Mouse (Mus musculus) heart, embryonic 16.5 days (tissue): ENCODE measurements at regions not wholly inside any gene's neighbourhood (a gene's known extent, or its start where the extent isn't known, plus 50 kb on each side); places are given as distances from the start of the nearest gene placed in this dataset.

Experiments
- ATAC-seq: fragments of 200-750 bp; cut with Nextera tagmentation; replicated peaks from 2 replicates; pipeline ENCODE4 v1.8.0; 2017; ENCODE audit warnings: moderate number of reproducible peaks; ENCODE audit not compliant: insufficient read depth, low FRiP score; ENCODE audit errors: extremely low read depth
- H3K27ac ChIP-seq: fragments of 300-500 bp; sonication (generic); 2 replicates; pipeline ENCODE4 v1.5.1; 2014; ENCODE audit warnings: mild to moderate bottlenecking, low read length, control low read depth, moderate library complexity
- H3K27me3 ChIP-seq: fragments of 300-500 bp; sonication (generic); 2 replicates; pipeline ENCODE4 v1.6.1; 2014; ENCODE audit warnings: low read length, mixed read lengths; ENCODE audit not compliant: control insufficient read depth, insufficient read depth
- H3K36me3 ChIP-seq: fragments of 300-500 bp; sonication (generic); 2 replicates; pipeline ENCODE4 v1.6.1; 2014; ENCODE audit not compliant: control insufficient read depth, insufficient read depth
- H3K4me1 ChIP-seq: fragments of 300-500 bp; sonication (generic); 2 replicates; pipeline ENCODE4 v1.6.1; 2014; ENCODE audit warnings: low read length, mixed read lengths; ENCODE audit not compliant: control insufficient read depth, insufficient read depth
- H3K4me2 ChIP-seq: fragments of 300-500 bp; sonication (generic); 2 replicates; pipeline ENCODE4 v1.6.1; 2014; ENCODE audit warnings: low read depth, mild to moderate bottlenecking, control low read depth, low read length
- H3K4me3 ChIP-seq: fragments of 300-500 bp; sonication (generic); 2 replicates; pipeline ENCODE4 v1.5.1; 2014; ENCODE audit warnings: mild to moderate bottlenecking, control low read depth, low read length
- H3K9ac ChIP-seq: fragments of 300-500 bp; sonication (generic); 2 replicates; pipeline ENCODE4 v1.6.1; 2014; ENCODE audit warnings: low read length, control low read depth
- H3K9me3 ChIP-seq: fragments of 300-500 bp; sonication (generic); replicated peaks from 2 replicates; pipeline ENCODE4 v1.6.1; 2016; ENCODE audit warnings: low read length; ENCODE audit not compliant: control insufficient read depth
- WGBS: fragments of 180-500 bp; shearing (Covaris S2); extraction: QIAGEN DNeasy Blood & Tissue Kit; methylation state at CpG from one replicate; pipeline ENCODE4 v1.1.7; 2014; 5-methylcytosine and 5-hydroxymethylcytosine counted together

GRCm38 (mm10) chr6:100939766-100940165 is 106.3 kb downstream of the Ppp4r2 start:
- Histone ChIP-seq H3K4me2 (no peak overlapping the region), H3K4me3 (no peak overlapping the region), H3K27ac (no peak overlapping the region), H3K9me3 (no peaks in the 10 kb centered on the region), H3K36me3 (no peaks in the 10 kb centered on the region), H3K4me1 (peaks cover 11% of the 10 kb centered on the region), H3K9ac (no peak overlapping the region), H3K27me3 (no peaks in the 10 kb centered on the region)
- no peak for ATAC-seq
- 89% methylated on average over 5 of the region's 5 CpGs for WGBS

DNA sequence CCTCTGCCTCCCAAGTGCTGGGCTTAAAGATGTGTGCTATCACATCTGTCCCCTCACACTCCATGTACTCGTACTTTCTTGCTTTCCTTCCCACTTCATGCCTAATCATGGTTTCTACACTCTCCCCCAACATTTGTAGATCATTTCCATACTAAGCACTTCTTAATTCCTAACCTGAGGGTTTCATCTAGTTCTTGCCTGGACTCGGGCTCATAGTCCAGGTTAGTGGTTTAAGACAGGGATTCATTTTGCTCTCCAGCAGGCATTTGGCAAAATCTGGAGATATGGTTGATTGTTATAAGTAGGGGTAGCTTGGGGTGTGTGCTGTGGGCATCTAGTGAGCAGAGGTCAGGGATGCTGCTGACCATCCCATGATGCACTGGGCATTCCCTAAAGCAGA is 108.3 kb downstream of the Ppp4r2 start:
- peaks cover 11% of the 10 kb centered on the region for H3K4me1 ChIP-seq
- no peak overlapping the region for H3K4me3 ChIP-seq
- no peak overlapping the region for H3K9ac ChIP-seq
- 63% methylated on average over 2 of the region's 2 CpGs for WGBS
- ATAC-seq: no peak
- H3K4me2 ChIP-seq: no peak overlapping the region
- no peaks in the 10 kb centered on the region for H3K36me3 ChIP-seq
- no peak overlapping the region for H3K27ac ChIP-seq
- no peaks in the 10 kb centered on the region for H3K27me3 ChIP-seq
- H3K9me3 ChIP-seq: no peaks in the 10 kb centered on the region

- no peak overlapping the region for H3K27ac ChIP-seq
- no peak for ATAC-seq
- WGBS: 75% methylated on average over 6 of the region's 6 CpGs
- H3K27me3 ChIP-seq: no peaks in the 10 kb centered on the region
- H3K4me2 ChIP-seq: no peak overlapping the region
- no peaks in the 10 kb centered on the region for H3K9me3 ChIP-seq
- no peak overlapping the region for H3K9ac ChIP-seq
- H3K36me3 ChIP-seq: no peaks in the 10 kb centered on the region
- H3K4me3 ChIP-seq: no peak overlapping the region
- peaks cover 11% of the 10 kb centered on the region for H3K4me1 ChIP-seq
Observed at GRCm38 (mm10) chr6:100942956-100943355, 109.5 kb downstream of the Ppp4r2 start.

- no peaks in the 10 kb centered on the region for H3K36me3 ChIP-seq
- H3K27ac ChIP-seq: peak overlapping the region; percentile 29; the same call in 1 of the 2 replicates
- no peak overlapping the region for H3K4me2 ChIP-seq
- WGBS: 55% methylated on average over 2 of the region's 2 CpGs
- H3K27me3 ChIP-seq: no peaks in the 10 kb centered on the region
- no peak overlapping the region for H3K4me3 ChIP-seq
- H3K9ac ChIP-seq: no peak overlapping the region
- peak; percentile 58; the same call in 1 of the 2 replicates for ATAC-seq
- no peaks in the 10 kb centered on the region for H3K9me3 ChIP-seq
- H3K4me1 ChIP-seq: no peaks in the 10 kb centered on the region
Observed at GRCm38 (mm10) chr6:100945796-100946195, 112.4 kb downstream of the Ppp4r2 start.

DNA sequence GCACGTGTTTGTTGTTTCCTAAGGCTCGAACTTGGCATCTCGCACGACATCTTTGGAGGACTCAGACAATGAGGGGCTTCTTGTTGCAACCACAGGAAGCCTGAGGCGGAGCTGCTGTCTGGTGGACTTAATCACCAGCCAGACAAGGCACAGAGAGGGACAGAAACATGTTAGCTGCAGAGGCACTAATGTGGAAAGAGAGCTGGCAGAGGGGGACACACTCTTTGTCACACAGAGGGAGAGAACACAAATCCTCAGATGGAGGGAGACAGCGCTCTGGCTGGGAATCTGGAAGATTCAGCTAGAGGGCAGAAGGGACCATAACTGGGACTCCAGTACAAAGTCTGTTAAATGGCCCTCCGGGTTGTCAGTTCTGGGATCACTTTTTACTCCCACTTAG is 114.9 kb downstream of the Ppp4r2 start:
- H3K36me3 ChIP-seq: no peaks in the 10 kb centered on the region
- H3K27ac ChIP-seq: no peak overlapping the region
- H3K4me1 ChIP-seq: no peaks in the 10 kb centered on the region
- no peaks in the 10 kb centered on the region for H3K27me3 ChIP-seq
- no peak overlapping the region for H3K9ac ChIP-seq
- ATAC-seq: no peak
- no peak overlapping the region for H3K4me3 ChIP-seq
- H3K9me3 ChIP-seq: no peaks in the 10 kb centered on the region
- H3K4me2 ChIP-seq: no peak overlapping the region
- WGBS: 64% methylated on average over 7 of the region's 7 CpGs

DNA sequence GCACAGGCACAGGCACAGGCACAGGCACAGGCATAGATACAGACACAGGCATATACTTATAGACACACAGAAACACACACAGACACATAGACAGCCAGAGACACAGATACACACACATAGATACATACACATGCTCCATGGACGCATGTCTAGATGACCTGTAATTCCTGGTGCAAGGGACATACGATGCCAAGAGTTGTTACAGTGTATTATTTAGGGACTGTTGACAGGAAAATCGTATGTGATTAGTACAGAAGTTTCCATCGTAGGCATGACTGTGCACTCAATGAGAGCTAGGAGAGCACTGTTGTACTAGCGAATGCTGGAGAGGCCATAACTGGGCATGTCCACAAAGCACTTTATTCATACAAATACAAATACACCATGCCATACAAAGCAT is 118.2 kb downstream of the Ppp4r2 start:
- Histone ChIP-seq H3K27ac (no peak overlapping the region), H3K27me3 (no peaks in the 10 kb centered on the region), H3K4me2 (no peak overlapping the region), H3K4me1 (no peaks in the 10 kb centered on the region), H3K9me3 (no peaks in the 10 kb centered on the region), H3K36me3 (no peaks in the 10 kb centered on the region), H3K9ac (no peak overlapping the region), H3K4me3 (no peak overlapping the region)
- ATAC-seq: no peak
- 75% methylated on average over 5 of the region's 5 CpGs for WGBS

GRCm38 (mm10) chr6:100952470-100952869 is 119.0 kb downstream of the Ppp4r2 start:
- Histone ChIP-seq H3K27ac (no peak overlapping the region), H3K27me3 (no peaks in the 10 kb centered on the region), H3K4me3 (no peak overlapping the region)

DNA sequence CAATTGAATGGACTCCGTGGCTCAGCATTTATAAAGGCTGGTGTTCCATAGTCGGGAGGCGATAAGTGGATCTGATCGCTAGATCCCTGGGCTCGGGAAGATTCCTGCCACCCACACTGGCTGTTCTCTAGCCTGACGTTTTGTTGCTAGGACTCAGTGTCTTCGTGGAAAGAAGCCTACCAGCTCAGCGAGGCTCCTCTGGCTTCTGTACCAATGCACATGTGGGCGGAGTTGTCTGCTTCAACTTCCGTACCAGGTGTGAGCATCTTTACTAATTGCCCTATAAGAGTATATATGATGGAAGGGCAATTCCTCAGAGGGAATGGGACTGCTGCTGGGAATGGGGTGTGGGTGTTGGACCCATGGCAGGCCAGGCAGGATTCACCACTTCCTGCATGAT is 121.1 kb downstream of the Ppp4r2 start:
- H3K9me3 ChIP-seq: no peaks in the 10 kb centered on the region
- no peak overlapping the region for H3K4me2 ChIP-seq
- H3K27me3 ChIP-seq: no peaks in the 10 kb centered on the region
- H3K36me3 ChIP-seq: no peaks in the 10 kb centered on the region
- no peak for ATAC-seq
- H3K27ac ChIP-seq: no peak overlapping the region
- H3K4me3 ChIP-seq: no peak overlapping the region
- H3K9ac ChIP-seq: no peak overlapping the region
- 81% methylated on average over 10 of the region's 10 CpGs for WGBS
- no peaks in the 10 kb centered on the region for H3K4me1 ChIP-seq

More at GRCm38 (mm10) chr6:100952470-100952869, 119.0 kb downstream of the Ppp4r2 start:
- no peak overlapping the region for H3K4me2 ChIP-seq
- H3K9me3 ChIP-seq: no peaks in the 10 kb centered on the region
- no peak; the same call in 1 of the 2 replicates for ATAC-seq
- H3K4me1 ChIP-seq: no peaks in the 10 kb centered on the region
- H3K36me3 ChIP-seq: no peaks in the 10 kb centered on the region
- H3K9ac ChIP-seq: no peak overlapping the region

- Histone ChIP-seq H3K27ac (no peak overlapping the region), H3K36me3 (no peaks in the 10 kb centered on the region), H3K9me3 (no peaks in the 10 kb centered on the region), H3K4me1 (no peaks in the 10 kb centered on the region), H3K4me3 (no peak overlapping the region), H3K9ac (no peak overlapping the region), H3K4me2 (no peak overlapping the region), H3K27me3 (no peaks in the 10 kb centered on the region)
- no peak for ATAC-seq
- 79% methylated on average over 5 of the region's 5 CpGs for WGBS
Observed at GRCm38 (mm10) chr6:100966481-100966880, 133.1 kb downstream of the Ppp4r2 start.
